Mouse (Mus musculus): ENCODE results near the gene Dnah10.

Dnah10 gene

DNA sequence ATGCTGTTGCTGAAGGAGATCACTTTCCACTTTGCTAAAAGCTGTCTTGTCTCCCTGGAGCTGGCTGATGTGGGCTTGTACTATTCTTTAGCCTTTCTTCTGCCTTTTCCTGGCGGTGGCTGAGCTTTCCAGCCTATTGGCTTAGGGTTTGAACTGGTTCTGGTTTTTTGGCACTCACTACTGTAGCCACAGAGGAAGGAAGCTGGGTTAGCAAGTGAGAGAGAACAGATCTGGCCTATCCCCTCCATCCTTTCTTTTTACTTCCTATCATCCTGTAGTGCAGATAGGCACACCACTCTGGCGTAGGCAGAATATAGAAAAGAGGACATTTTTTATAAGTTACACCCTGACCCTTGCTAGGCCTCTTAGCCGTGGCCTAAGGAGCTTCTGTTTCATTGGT is 148.2 kb downstream of the Dnah10 start:
- no peak for DNase-seq

DNA sequence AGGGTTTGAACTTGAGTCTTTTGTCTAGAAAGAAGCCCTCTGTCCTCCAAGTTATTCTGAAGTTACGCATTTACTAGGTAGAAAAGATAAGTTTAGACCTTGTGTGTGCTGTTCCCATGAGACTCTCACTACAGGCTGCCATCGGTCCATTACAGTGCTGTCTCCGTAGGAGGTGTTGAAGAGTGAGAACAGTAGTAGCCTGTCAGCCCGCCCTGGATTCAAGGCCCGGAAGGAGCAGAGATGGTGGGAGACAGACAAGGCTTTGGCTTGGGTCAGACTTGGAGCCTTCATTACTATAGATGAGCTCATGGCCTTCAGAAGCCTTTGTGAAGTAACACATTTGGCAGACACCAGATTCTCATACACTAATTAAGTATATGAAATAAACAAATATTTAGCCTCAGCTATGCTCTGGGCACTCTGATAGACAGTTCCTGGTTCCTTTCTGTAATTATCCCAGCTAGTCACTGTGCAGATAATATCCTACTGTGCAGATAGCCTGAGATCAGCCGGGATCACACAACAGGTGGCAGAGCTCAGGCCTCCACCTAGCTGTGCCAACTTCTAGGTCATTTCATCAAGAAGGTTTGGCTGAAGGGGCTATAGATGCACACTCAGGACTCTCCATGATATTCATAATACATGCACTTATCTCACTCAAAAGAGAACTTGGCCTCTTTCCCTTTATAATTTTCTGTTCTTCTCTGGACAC is 149.2 kb downstream of the Dnah10 start:
- no peak for DNase-seq

DNA sequence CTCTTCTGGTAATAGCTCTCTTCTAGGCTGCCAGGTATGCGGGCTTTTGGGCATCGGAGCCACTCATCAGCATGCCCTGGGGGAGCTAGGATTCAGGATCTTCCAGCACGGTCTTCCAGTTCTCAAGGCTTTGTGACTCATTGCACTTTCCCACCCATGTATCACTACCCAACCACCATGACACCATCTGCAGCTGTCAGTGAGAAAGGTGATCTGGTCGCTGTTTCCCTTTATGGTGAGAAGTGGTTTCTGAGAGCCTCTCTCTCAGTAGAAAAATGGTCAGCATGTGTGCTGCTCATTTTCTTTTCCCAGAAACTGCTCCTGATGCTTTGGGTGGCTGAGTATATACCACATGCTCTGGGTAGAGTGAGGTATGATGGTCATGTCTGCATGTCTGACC is 154.4 kb downstream of the Dnah10 start:
- DNase-seq: no peak

DNA sequence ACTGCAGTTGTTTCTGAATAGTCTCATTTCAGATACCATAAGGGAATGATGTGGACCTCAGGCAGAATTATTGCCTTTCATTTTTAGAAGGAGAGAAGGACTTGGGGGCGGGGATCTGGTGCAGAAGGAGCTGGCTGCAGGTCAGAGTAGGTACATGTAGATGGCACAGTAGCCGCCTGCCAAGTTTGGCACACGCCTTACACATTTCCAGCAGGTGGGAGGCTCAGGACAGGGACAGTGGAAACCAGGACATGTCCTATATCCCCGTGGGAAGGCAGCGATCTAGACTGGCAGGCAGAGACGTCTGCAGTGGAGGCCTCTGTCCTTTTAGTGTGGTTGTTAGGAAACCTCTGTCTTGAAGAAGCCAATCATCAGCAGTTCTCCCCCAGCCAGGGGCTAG is 154.9 kb downstream of the Dnah10 start:
- DNase-seq: no peak

DNA sequence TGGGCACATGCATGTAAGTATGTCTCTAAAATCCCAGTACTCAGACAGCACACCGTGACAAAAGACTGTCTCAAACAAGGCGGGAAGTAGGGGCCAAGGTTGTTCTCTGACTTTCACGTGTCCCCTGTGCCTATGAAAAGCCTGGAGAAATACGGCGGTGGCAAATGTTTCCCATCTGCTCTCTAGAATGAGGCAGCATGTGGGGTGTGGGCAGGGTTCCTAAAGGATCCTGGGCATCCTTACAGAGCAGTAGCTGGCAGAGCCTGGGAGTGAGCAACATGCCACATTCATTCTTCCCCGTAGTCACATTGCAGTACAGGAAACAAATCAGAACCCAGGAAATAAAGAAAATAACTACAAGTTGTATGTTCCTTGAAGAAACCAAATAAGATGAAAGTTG is 159.0 kb downstream of the Dnah10 start:
- DNase-seq: no peak

Data from thymus, adult 18-20 months (tissue).